Mouse (Mus musculus): ENCODE measurements around the gene Samd11. TPM values are rescaled to one million over a fixed set of nuclear protein-coding genes. Genes with fewer than 3 reads are reported as not detected.

The Samd11 gene
- polyA plus RNA-seq, 1 experiment from 2014 or later: 2.0 TPM

DNA sequence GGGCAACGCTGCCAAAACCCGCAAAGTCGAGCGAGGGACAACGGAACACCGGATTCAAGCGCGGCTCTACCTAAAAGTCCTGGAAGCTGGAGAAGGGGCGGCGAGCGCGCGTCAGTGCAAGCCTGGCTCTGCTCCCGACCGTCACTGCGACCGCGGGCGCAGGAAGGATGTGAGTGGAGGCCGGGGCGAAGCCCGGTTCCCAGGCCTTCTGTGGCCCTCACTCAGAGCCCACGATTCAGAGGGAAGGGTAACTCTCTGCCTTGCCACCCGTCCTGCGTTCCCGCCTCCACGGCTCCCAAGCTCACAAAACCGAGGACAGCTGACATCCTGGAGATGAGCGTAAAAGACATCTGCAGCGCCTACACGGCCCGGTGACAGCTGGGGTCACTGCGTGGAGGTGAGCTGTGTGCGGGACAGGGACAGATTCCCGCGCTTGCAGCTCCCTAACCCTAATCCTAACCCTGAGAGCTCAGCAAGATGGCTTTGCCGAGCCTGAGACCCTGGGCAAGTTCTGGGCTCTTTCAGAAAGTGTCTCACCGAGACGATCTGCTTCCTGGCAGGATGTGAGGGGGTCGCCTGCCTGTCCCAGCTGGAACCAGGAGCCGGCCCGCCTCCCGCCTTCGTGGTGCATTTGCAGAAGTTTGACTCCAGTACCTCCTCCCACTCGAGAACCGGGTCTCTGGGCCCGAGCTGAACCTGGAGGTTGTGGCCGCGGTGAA is 51.9 kb downstream of the Samd11 start:
- 0 out of 2 replicates have a peak, but pooled peaks cover 10% of the 10 kb centered on the region for H3K36me3 ChIP-seq (replicated peaks)
- peak; percentile 58 for ATAC-seq (ENCODE audit: low FRiP score)
- H3K4me1 ChIP-seq: peaks cover 37% of the 10 kb centered on the region
- whole genome bisulfite sequencing: under 1% methylated on average over 49 of the region's 49 CpGs
- peak overlapping the region; percentile 59 for H3K27ac ChIP-seq
- H3K27me3 ChIP-seq: peaks cover 11% of the 10 kb centered on the region; the same call in 1 of the 2 replicates
- peak overlapping the region; percentile 90 for H3K4me2 ChIP-seq
- peak overlapping the region; percentile 74 for H3K9ac ChIP-seq
- peak overlapping the region; percentile 52 for H3K4me3 ChIP-seq (replicated peaks)
- no peaks in the 10 kb centered on the region for H3K9me3 ChIP-seq

DNA sequence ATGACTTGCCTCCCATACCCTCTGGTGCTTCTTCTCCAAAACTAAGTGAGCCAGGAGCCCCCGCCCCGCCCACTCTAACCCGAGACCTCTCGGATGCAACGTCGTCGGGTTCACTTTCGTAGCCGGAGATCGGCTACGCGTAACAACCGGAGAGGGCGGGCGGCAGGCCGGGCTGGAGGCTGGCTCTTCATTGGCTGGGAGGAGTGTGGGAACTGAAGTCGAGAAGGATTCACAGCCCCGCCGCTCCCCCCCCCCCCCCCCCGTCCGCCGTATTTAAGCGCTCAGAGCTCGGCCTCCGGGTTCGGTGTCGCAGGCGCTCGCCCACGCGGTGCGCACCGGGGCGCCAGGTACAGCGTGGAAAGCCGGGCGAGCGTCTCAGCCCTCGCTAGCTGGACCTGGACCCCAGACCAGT is 52.5 kb downstream of the Samd11 start, which contains the start of gene AW011738:
Gene AW011738 (plus strand): TSS at position 304 of the 412 bp plus-strand sequence.
- H3K27ac ChIP-seq: peak within 1 kb of the TSS; percentile 59
- peak; percentile 83 for ATAC-seq (ENCODE audit: low FRiP score)
- H3K4me1 ChIP-seq: peaks cover 38% of the 10 kb centered on the region
- H3K9ac ChIP-seq: peak within 1 kb of the TSS; percentile 74
- peaks cover 11% of the 10 kb centered on the region; the same call in 1 of the 2 replicates for H3K27me3 ChIP-seq
- H3K4me2 ChIP-seq: peak within 1 kb of the TSS; percentile 90
- no peaks in the 10 kb centered on the region for H3K9me3 ChIP-seq
- H3K36me3 ChIP-seq (replicated peaks): 0 out of 2 replicates have a peak, but pooled peaks cover 6% of the 10 kb centered on the region
- WGBS: under 1% methylated on average over 34 of the region's 39 CpGs
- H3K4me3 ChIP-seq (replicated peaks): peak within 1 kb of the TSS; percentile 52

DNA sequence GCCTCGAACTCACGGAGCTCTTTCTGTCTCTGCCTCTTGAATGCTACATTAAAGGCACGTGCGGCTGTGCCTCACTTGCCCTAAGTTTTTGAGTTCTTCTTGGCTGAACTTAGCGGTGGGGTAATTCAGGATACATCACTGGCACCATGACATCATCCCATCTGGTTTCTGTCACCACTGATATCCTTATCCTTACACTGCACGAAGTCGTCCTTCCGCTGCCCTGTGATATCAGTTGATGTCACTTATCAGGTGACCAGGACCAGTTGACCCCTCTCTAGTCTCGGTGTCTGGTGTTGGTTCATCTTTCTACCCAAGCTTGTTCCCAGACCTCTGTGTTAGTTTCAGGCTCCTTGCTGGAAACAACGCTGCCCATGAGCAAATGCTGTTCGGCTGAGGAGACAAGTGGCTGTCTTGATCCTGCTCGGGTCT is 53.0 kb downstream of the Samd11 start:
- no peak overlapping the region for H3K9ac ChIP-seq
- peak overlapping the region; percentile 90 for H3K4me2 ChIP-seq
- peak overlapping the region; percentile 52 for H3K4me3 ChIP-seq (replicated peaks)
- peak overlapping the region; percentile 36; the same call in 1 of the 2 replicates for H3K27ac ChIP-seq
- H3K36me3 ChIP-seq (replicated peaks): 0 out of 2 replicates have a peak, but pooled peaks cover 4% of the 10 kb centered on the region
- ATAC-seq (ENCODE audit: low FRiP score): no peak
- H3K9me3 ChIP-seq: no peaks in the 10 kb centered on the region
- H3K27me3 ChIP-seq: peaks cover 11% of the 10 kb centered on the region; the same call in 1 of the 2 replicates
- WGBS: 49% methylated on average over 12 of the region's 12 CpGs
- peaks cover 40% of the 10 kb centered on the region for H3K4me1 ChIP-seq

DNA sequence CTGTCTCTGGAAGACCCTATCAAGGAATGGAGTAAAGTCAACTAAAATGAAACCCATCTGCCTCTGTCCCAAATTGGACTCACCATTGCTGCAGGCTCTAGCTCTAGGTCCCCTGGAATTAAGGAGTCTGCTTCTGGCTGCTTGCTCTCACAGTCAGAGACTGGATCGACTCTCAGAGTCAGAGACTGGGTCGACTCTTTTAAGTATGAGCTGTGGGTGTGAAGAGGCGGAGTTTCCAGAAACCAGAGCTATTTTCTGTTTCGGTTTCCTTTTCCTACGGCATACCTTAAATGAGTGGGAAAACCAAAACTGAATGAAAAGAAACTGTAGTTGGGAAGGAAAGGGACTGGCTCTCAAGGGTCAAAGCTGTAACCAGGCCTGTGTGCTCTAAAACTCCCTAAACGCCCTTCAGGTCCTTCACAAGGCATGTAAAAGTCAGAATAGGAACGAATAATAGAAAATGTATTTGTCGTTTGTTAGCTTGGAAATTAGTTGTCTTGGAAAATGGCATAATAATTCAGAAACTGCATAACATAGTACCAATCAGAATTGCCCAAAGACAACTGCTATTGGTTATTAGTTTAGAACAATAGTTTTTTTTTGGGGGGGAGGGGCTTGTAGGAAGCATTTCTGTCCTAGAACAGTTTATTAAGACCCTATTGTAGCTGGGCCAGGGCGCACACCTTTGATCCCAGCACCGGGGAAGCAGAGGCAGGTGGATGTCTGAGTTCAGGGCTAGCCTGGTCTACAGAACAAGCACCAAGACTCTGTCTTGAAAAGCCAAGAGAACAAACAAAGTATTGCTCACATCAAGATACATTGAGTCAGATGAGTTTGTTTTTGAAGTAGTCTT is 54.6 kb downstream of the Samd11 start, which contains the start of gene Isg15:
Gene Isg15 (minus strand): TSS at position 196 of the 853 bp plus-strand sequence.
- Histone ChIP-seq H3K9me3 (no peaks in the 10 kb centered on the region), H3K4me2 (no peak within 1 kb of the TSS), H3K4me3 (replicated peaks) (no peak within 1 kb of the TSS), H3K9ac (no peak within 1 kb of the TSS), H3K27me3 (peaks cover 11% of the 10 kb centered on the region; the same call in 1 of the 2 replicates), H3K27ac (no peak within 1 kb of the TSS), H3K36me3 (replicated peaks) (no peaks in the 10 kb centered on the region), H3K4me1 (peaks cover 45% of the 10 kb centered on the region)
- ATAC-seq (ENCODE audit: low FRiP score): no peak
- 68% methylated on average over 10 of the region's 10 CpGs for WGBS

DNA sequence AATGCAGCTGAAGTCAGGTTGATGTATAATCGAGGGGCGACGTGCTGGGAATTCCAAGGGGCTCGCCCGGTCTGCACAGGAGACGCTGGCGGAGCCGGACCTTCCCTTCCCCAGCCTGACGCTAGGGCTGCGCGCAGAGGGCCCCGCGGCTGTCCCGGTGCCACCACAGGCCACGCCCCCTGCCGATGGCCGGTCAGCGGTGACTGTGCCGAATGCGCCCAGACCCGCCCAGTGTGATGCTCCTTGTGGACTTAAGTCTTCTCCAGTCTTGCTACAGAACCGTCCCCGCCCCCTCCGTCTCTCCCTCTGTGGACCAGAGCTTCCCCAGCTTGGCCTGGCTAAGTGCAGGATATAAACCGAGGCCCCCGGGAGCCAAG is 57.6 kb downstream of the Samd11 start:
- Histone ChIP-seq H3K4me2 (peak overlapping the region; percentile 93), H3K27me3 (no peaks in the 10 kb centered on the region), H3K9ac (peak overlapping the region; percentile 56), H3K27ac (peak overlapping the region; percentile 97), H3K4me3 (replicated peaks) (peak overlapping the region; percentile 88), H3K4me1 (peaks cover 48% of the 10 kb centered on the region), H3K36me3 (replicated peaks) (peaks cover 24% of the 10 kb centered on the region), H3K9me3 (no peaks in the 10 kb centered on the region)
- under 1% methylated on average over 26 of the region's 26 CpGs for WGBS
- ATAC-seq (ENCODE audit: low FRiP score): peak; percentile 94

DNA sequence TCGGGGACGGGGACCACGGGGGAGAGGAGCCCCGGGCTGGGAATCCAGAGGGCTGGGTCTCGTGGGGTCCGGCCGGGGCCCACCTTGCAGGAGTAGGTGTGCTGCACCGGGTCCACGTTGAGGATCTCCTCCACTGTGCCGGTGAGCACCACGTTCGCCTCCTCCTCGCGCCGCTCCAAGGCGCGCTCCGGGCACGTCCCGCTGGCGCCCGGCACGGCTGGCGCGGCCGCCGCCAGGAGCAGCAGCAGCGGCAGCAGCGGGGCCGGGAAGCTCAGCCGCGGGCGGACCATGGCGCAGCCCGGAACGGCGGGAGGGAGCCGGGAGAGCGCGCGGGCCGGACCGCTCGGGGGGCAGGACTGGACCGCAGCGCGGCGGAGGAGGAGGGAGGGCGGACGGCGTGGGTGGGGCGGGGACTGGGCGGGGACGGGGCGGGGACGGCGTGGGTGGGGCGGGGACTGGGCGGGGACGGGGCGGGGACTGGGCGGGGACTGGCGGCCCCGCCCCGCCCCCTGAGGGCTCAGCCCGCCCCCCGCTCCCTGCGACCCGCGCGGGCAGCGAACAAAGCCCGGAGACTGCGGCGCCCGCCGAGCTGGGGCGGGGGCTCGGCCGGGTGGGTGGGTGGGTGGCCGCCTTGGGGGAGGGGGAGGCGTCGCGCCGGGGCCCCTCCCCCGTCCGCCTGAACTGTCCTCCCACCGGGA is 58.2 kb downstream of the Samd11 start, which contains the start of gene Agrn:
Gene Agrn (minus strand): TSS at position 358 of the 698 bp plus-strand sequence.
- peak; percentile 83 for ATAC-seq (ENCODE audit: low FRiP score)
- peaks cover 48% of the 10 kb centered on the region for H3K4me1 ChIP-seq
- peak within 1 kb of the TSS; percentile 95 for H3K9ac ChIP-seq
- H3K9me3 ChIP-seq: no peaks in the 10 kb centered on the region
- H3K27ac ChIP-seq: peak within 1 kb of the TSS; percentile 97
- H3K36me3 ChIP-seq (replicated peaks): peaks cover 29% of the 10 kb centered on the region
- peak within 1 kb of the TSS; percentile 93 for H3K4me2 ChIP-seq
- no peaks in the 10 kb centered on the region for H3K27me3 ChIP-seq
- peak within 1 kb of the TSS; percentile 88 for H3K4me3 ChIP-seq (replicated peaks)
- 0% methylated on average over 48 of the region's 88 CpGs for WGBS

Small RNAs within 50 kb of the gene (microRNA-seq; reads per million reads assigned to microRNA genes)
- gene Mir7658: 8.5 reads per million, percentile 25 among the genes with 10 or more reads in this experiment

Other genes starting within 250 kb of the Samd11 start
- 0.70 and 1.2 TPM in 2 replicates for gene Tnfrsf4, start 241.8 kb downstream of the Samd11 start, polyA plus RNA-seq (2016; fragmentation: Nextera tagmentation; extraction: Ambion mirVana)
- gene Tnfrsf18, start 229.5 kb downstream of the Samd11 start, polyA plus RNA-seq (2016; fragmentation: Nextera tagmentation; extraction: Ambion mirVana): 1.3 and 1.4 TPM in 2 replicates
- gene Ttll10, start 196.2 kb downstream of the Samd11 start, polyA plus RNA-seq (2016; fragmentation: Nextera tagmentation; extraction: Ambion mirVana): 0.22 and 0.37 TPM in 2 replicates
- 68.9 and 69.0 TPM in 2 replicates for gene 9430015G10Rik, start 145.7 kb downstream of the Samd11 start, polyA plus RNA-seq (2016; fragmentation: Nextera tagmentation; extraction: Ambion mirVana)
- 1.2 and 1.3 TPM in 2 replicates for gene Rnf223, start 125.1 kb downstream of the Samd11 start, polyA plus RNA-seq (2016; fragmentation: Nextera tagmentation; extraction: Ambion mirVana)
- gene Agrn, start 58.2 kb downstream of the Samd11 start, polyA plus RNA-seq (2016; fragmentation: Nextera tagmentation; extraction: Ambion mirVana): 139 and 152 TPM in 2 replicates
- 0.64 and 0.79 TPM in 2 replicates for gene Isg15, start 54.8 kb downstream of the Samd11 start, polyA plus RNA-seq (2016; fragmentation: Nextera tagmentation; extraction: Ambion mirVana)
- gene AW011738, start 52.4 kb downstream of the Samd11 start, polyA plus RNA-seq (2016; fragmentation: Nextera tagmentation; extraction: Ambion mirVana): 7.1 and 8.2 TPM in 2 replicates
- gene Perm1, start 39.8 kb downstream of the Samd11 start, polyA plus RNA-seq (2016; fragmentation: Nextera tagmentation; extraction: Ambion mirVana): 2.1 and 2.4 TPM in 2 replicates
- 27.6 and 28.5 TPM in 2 replicates for gene Plekhn1, start 20.8 kb downstream of the Samd11 start, polyA plus RNA-seq (2016; fragmentation: Nextera tagmentation; extraction: Ambion mirVana)
- gene Noc2l, start 19.6 kb downstream of the Samd11 start, polyA plus RNA-seq (2016; fragmentation: Nextera tagmentation; extraction: Ambion mirVana): 90.4 and 95.7 TPM in 2 replicates
- gene Vmn2r-ps159, start 75.4 kb upstream of the Samd11 start, polyA plus RNA-seq (2016; fragmentation: Nextera tagmentation; extraction: Ambion mirVana): not detected in 2 replicates